Mouse (Mus musculus) neural tube, embryonic 15.5 days (tissue): ENCODE data around the gene Fam181a. TPM values are rescaled to one million over a fixed set of nuclear protein-coding genes. Genes with fewer than 3 reads are reported as not detected.
A peak's percentile ranks its signal among the peaks of the same experiment; 100 is the strongest.

Source experiments
- ATAC-seq: fragments of 200-750 bp; cut with Nextera tagmentation; 2 replicates; pipeline ENCODE4 v1.8.0; 2017; ENCODE audit warnings: mild to moderate bottlenecking, moderate TSS enrichment, moderate library complexity; ENCODE audit not compliant: low FRiP score
- H3K27ac ChIP-seq: fragments of 300-500 bp; sonication (generic); replicated peaks from 2 replicates; pipeline ENCODE4 v1.5.1; 2015; ENCODE audit warnings: mild to moderate bottlenecking, inconsistent platforms
- H3K27me3 ChIP-seq: fragments of 300-500 bp; sonication (generic); replicated peaks from 2 replicates; pipeline ENCODE4 v1.6.1; 2015; ENCODE audit warnings: inconsistent platforms
- H3K36me3 ChIP-seq: fragments of 300-500 bp; sonication (generic); 2 replicates; pipeline ENCODE4 v1.6.1; 2015; ENCODE audit warnings: inconsistent platforms
- H3K4me1 ChIP-seq: fragments of 300-500 bp; sonication (generic); 2 replicates; pipeline ENCODE4 v1.6.1; 2015; ENCODE audit warnings: inconsistent platforms
- H3K4me2 ChIP-seq: fragments of 300-500 bp; sonication (generic); 2 replicates; pipeline ENCODE4 v1.6.1; 2015; ENCODE audit warnings: inconsistent platforms, mild to moderate bottlenecking, moderate library complexity
- H3K4me3 ChIP-seq: fragments of 300-500 bp; sonication (generic); replicated peaks from 2 replicates; pipeline ENCODE4 v1.5.1; 2015; ENCODE audit warnings: mild to moderate bottlenecking, inconsistent platforms
- H3K9ac ChIP-seq: fragments of 300-500 bp; sonication (generic); replicated peaks from 2 replicates; pipeline ENCODE4 v1.6.1; 2015; ENCODE audit warnings: mild to moderate bottlenecking, inconsistent platforms
- H3K9me3 ChIP-seq: fragments of 300-500 bp; sonication (generic); replicated peaks from 2 replicates; pipeline ENCODE4 v1.6.1; 2016; ENCODE audit warnings: inconsistent platforms
- WGBS: fragments of 180-500 bp; shearing (Covaris S2); methylation state at CpG from one replicate; pipeline ENCODE4 v1.1.7; 2015; ENCODE audit warnings: mixed read lengths; 5-methylcytosine and 5-hydroxymethylcytosine counted together
- polyA plus RNA-seq: library from polyadenylated mRNA; unstranded; fragments of >200 nt; fragmentation: Nextera tagmentation; extraction: Ambion mirVana; gene quantifications from 2 replicates; pipeline ENCODE4 v1.2.1, GENCODE M21; 2015

Fam181a gene
- polyA plus RNA-seq, 1 experiment from 2014 or later, result 6.9 TPM

DNA sequence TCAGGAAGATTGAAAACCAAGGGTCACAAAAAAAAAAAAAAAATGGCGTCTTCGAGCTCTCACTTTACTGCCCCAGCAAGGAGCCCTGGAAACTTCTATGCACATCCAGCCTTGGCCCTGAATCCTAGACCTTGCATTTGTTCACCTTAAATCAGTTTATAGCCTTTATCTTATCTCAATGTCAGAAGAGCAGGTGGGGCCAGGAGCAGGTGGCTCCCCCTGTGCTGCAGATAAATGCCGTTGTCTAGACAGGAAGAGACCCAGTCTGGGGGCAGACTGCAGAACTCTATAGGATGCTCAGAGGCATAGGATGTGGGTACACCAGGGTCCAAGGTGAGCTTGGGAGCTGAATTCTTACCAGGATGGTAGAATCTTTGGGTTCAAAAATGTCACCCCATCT, 18.4 kb upstream of the Fam181a start:
- 88% methylated on average over 3 of the region's 3 CpGs for WGBS
- ATAC-seq, result no peak
- H3K4me2 ChIP-seq, result no peak overlapping the region

GRCm38 (mm10) chr12:103296292-103296691, 14.5 kb upstream of the Fam181a start:
- Histone ChIP-seq H3K4me1 (peaks cover 11% of the 10 kb centered on the region; the same call in 1 of the 2 replicates), H3K4me2 (no peak overlapping the region), H3K27ac (0 out of 2 replicates have a peak overlapping the region, but pooled peaks have one; percentile 9), H3K36me3 (no peaks in the 10 kb centered on the region), H3K9ac (no peak overlapping the region), H3K27me3 (no peaks in the 10 kb centered on the region), H3K4me3 (no peak overlapping the region), H3K9me3 (no peaks in the 10 kb centered on the region)
- WGBS, result 7% methylated on average over 4 of the region's 4 CpGs
- ATAC-seq, result peak; percentile 21; the same call in 1 of the 2 replicates

More for the DNA sequence above, 18.4 kb upstream of the Fam181a start:
- H3K9me3 ChIP-seq, result no peaks in the 10 kb centered on the region
- no peak overlapping the region for H3K27ac ChIP-seq
- peaks cover 8% of the 10 kb centered on the region; the same call in 1 of the 2 replicates for H3K4me1 ChIP-seq
- no peaks in the 10 kb centered on the region for H3K36me3 ChIP-seq
- H3K4me3 ChIP-seq, result no peak overlapping the region
- H3K27me3 ChIP-seq, result no peaks in the 10 kb centered on the region
- H3K9ac ChIP-seq, result no peak overlapping the region

DNA sequence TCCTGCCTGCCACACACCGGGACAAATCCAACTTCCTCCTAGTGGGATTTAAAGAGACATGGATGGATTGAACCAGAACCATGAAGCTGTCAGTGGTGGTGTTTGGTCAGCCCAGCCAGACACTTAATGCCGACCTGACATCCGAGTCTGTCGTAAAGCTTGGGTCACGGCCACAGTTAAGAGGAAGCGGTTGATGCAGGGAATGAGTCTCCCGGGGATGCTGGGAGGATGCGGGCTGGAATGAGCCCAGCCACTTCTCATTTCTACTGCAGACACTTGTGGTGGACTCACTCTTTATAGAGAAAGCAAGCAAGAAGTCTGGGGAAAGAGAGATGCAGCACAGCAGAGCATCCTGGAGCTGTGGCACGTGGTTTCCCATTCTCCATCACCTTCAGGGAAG, 10.3 kb upstream of the Fam181a start:
- Histone ChIP-seq H3K27me3 (no peaks in the 10 kb centered on the region), H3K4me1 (peaks cover 11% of the 10 kb centered on the region; the same call in 1 of the 2 replicates), H3K27ac (no peak overlapping the region), H3K4me2 (no peak overlapping the region), H3K4me3 (no peak overlapping the region), H3K9me3 (no peaks in the 10 kb centered on the region), H3K9ac (no peak overlapping the region), H3K36me3 (no peaks in the 10 kb centered on the region)
- 46% methylated on average over 9 of the region's 9 CpGs for WGBS
- ATAC-seq, result no peak

DNA sequence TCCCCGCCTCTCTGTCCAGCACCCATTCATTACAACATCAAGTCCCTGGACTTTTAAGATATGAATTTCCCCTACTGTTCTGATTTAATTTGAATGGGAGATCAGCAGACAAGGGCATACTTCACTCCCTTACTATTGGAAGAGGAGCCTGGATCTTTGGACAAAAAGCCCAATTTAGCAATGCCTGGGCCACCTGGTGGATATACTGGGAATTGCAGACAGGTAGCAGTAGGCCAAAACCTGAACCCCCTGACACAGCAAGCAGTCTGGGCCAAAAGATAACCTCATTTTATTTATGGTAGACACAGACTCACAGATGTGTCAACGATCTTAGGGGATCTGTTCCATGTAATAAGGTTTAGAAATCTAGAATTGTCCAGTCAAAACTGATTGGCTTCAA, 9.1 kb upstream of the Fam181a start:
- no peak for ATAC-seq
- 0 out of 2 replicates have a peak, but pooled peaks cover 5% of the 10 kb centered on the region for H3K4me1 ChIP-seq
- no peak overlapping the region for H3K4me3 ChIP-seq
- H3K9ac ChIP-seq, result no peak overlapping the region
- no peak overlapping the region for H3K4me2 ChIP-seq
- no peak overlapping the region for H3K27ac ChIP-seq
- H3K9me3 ChIP-seq, result no peaks in the 10 kb centered on the region
- no peaks in the 10 kb centered on the region for H3K27me3 ChIP-seq
- 59% methylated on average over 2 of the region's 2 CpGs for WGBS
- no peaks in the 10 kb centered on the region for H3K36me3 ChIP-seq

DNA sequence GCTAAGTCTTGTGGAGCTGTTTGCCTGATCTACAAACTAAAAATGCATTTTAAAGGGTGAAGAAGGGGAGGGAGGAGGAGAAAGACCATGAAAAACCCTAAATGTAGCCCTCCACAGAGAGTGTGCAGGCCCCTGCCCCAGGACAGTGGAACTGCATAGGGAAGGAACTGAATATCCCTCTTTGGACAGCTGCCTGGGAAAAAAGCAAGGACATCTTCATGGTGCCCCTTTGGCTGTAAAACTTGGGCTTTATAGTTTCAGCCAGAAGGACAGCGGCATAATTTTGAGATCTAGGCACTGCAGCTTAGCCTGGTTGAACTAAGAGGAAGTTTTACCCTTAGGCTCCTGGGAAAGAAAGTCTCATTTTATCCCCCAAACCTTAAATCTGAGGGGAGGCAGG, 7.8 kb upstream of the Fam181a start:
- 93% methylated on average over 1 of the region's 1 CpGs for WGBS
- 0 out of 2 replicates have a peak, but pooled peaks cover 5% of the 10 kb centered on the region for H3K4me1 ChIP-seq
- no peaks in the 10 kb centered on the region for H3K9me3 ChIP-seq
- H3K4me2 ChIP-seq, result no peak overlapping the region
- no peak overlapping the region for H3K9ac ChIP-seq
- H3K36me3 ChIP-seq, result no peaks in the 10 kb centered on the region
- no peak overlapping the region for H3K27ac ChIP-seq
- no peak overlapping the region for H3K4me3 ChIP-seq
- H3K27me3 ChIP-seq, result no peaks in the 10 kb centered on the region
- no peak for ATAC-seq

DNA sequence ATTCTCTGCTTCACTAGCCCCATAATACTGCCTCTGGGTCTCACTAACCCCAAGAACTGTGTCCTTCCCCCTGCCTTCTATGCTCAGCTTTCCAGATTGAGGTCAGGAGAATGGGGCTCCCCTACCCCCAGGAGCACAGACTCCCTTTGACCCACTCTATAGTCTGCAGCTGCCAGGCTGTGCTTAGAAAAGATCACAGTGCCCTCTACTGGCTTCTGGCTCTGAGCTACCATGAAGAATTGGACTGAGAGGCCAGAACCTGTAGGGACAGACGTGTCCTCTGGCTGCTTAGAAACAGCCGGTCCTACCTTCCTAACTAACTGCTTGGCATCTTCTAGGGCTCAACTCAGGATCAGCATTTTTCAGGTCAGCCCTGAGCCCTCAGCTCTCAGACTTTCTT, 4.6 kb upstream of the Fam181a start:
- no peaks in the 10 kb centered on the region for H3K9me3 ChIP-seq
- H3K9ac ChIP-seq, result no peak overlapping the region
- H3K27ac ChIP-seq, result no peak overlapping the region
- peak; percentile 68; the same call in 1 of the 2 replicates for ATAC-seq
- 47% methylated on average over 2 of the region's 2 CpGs for WGBS
- no peak overlapping the region for H3K4me3 ChIP-seq
- no peaks in the 10 kb centered on the region for H3K27me3 ChIP-seq
- 0 out of 2 replicates have a peak, but pooled peaks cover 2% of the 10 kb centered on the region for H3K4me1 ChIP-seq
- no peaks in the 10 kb centered on the region for H3K36me3 ChIP-seq
- no peak overlapping the region for H3K4me2 ChIP-seq

GRCm38 (mm10) chr12:103306720-103307119, 4.1 kb upstream of the Fam181a start:
- WGBS, result 29% methylated on average over 3 of the region's 3 CpGs
- Histone ChIP-seq H3K9ac (no peak overlapping the region), H3K4me1 (0 out of 2 replicates have a peak, but pooled peaks cover 2% of the 10 kb centered on the region), H3K27me3 (no peaks in the 10 kb centered on the region), H3K36me3 (no peaks in the 10 kb centered on the region), H3K9me3 (no peaks in the 10 kb centered on the region), H3K4me2 (no peak overlapping the region), H3K27ac (no peak overlapping the region), H3K4me3 (no peak overlapping the region)
- ATAC-seq, result no peak

DNA sequence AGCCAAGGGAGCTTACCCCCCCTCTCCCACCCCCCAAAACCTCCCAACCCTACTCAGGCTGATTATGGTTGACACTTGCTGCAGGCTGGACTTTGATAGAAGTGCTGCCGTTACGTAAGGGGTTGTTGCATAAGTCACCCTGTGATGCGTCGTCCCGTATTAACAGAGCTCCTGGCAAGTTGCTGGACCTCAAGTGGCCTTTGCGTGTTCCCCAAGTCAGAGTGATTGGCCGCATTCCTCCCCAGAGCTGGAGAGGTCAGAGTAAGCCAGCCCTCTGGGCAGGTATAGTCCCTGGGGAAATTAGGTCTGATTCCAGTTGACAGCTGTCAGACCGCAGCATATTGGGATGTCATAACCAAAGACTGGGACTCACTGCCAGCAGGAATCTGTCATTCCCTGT, 1.1 kb downstream of the Fam181a start:
- peaks cover 41% of the 10 kb centered on the region for H3K4me1 ChIP-seq
- no peak overlapping the region for H3K9ac ChIP-seq
- H3K27me3 ChIP-seq, result peaks cover 8% of the 10 kb centered on the region; the same call in 1 of the 2 replicates
- H3K4me3 ChIP-seq, result no peak overlapping the region
- no peak overlapping the region for H3K4me2 ChIP-seq
- H3K27ac ChIP-seq, result no peak overlapping the region
- no peak for ATAC-seq
- no peaks in the 10 kb centered on the region for H3K36me3 ChIP-seq
- no peaks in the 10 kb centered on the region for H3K9me3 ChIP-seq
- 91% methylated on average over 8 of the region's 8 CpGs for WGBS

GRCm38 (mm10) chr12:103313274-103313673, 2.5 kb downstream of the Fam181a start:
- peaks cover 8% of the 10 kb centered on the region; the same call in 1 of the 2 replicates for H3K27me3 ChIP-seq
- H3K36me3 ChIP-seq, result no peaks in the 10 kb centered on the region
- H3K4me3 ChIP-seq, result no peak overlapping the region
- H3K4me1 ChIP-seq, result peaks cover 41% of the 10 kb centered on the region
- 40% methylated on average over 6 of the region's 6 CpGs for WGBS
- H3K9ac ChIP-seq, result no peak overlapping the region
- ATAC-seq, result 0 out of 2 replicates have a peak, but pooled peaks have one; percentile 3
- peak overlapping the region; percentile 58 for H3K4me2 ChIP-seq
- H3K27ac ChIP-seq, result peak overlapping the region; percentile 83
- H3K9me3 ChIP-seq, result no peaks in the 10 kb centered on the region

DNA sequence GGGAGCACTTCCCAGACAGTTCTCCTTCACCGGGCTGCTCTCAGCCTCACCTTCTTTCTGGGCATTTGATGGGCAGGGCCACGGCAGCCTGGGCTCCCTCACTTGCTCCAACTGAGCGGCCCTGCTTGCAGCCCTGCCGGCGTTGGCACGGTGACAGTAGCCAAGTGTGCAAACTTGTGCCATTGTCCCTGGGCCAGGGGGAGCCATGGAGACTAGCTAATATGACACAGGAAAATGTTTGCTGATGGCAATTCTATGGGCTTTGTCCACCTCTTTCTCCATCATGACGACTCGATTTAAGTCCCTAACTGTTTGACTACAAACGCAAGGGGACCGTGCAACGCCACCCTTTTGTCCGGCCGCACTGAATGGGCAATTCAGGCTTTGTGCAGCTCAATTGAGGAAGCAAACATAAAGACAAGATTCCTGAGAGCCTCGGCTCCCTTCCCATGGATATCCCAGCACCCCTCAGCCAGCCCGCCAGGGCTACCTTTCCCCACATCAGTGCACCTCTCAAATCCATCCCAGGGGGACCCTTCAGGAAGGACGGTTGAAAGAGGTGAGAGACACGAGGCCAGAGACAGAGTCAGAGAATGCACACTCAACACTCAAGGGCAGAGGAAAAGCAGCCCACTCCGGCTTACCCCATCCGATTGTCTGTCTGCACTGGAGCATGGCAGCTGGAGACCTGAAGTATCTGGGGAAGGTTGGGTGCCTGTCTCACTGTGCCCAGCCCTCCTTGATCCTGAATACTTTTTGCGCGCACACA, 3.3 kb downstream of the Fam181a start:
- H3K4me2 ChIP-seq, result peak overlapping the region; percentile 58
- 17% methylated on average over 21 of the region's 21 CpGs for WGBS
- no peaks in the 10 kb centered on the region for H3K9me3 ChIP-seq
- no peak overlapping the region for H3K4me3 ChIP-seq
- H3K9ac ChIP-seq, result no peak overlapping the region
- peak; percentile 61 for ATAC-seq
- H3K27ac ChIP-seq, result peak overlapping the region; percentile 83
- H3K27me3 ChIP-seq, result peaks cover 8% of the 10 kb centered on the region; the same call in 1 of the 2 replicates
- no peaks in the 10 kb centered on the region for H3K36me3 ChIP-seq
- peaks cover 41% of the 10 kb centered on the region for H3K4me1 ChIP-seq

- Histone ChIP-seq H3K27me3 (peaks cover 8% of the 10 kb centered on the region; the same call in 1 of the 2 replicates), H3K36me3 (no peaks in the 10 kb centered on the region), H3K9me3 (no peaks in the 10 kb centered on the region), H3K9ac (peak overlapping the region; percentile 38; the same call in 1 of the 2 replicates), H3K4me1 (peaks cover 41% of the 10 kb centered on the region), H3K4me3 (peak overlapping the region; percentile 30), H3K4me2 (peak overlapping the region; percentile 58), H3K27ac (peak overlapping the region; percentile 83)
- ATAC-seq, result peak; percentile 78
- WGBS, result 1% methylated on average over 25 of the region's 25 CpGs
Measured at GRCm38 (mm10) chr12:103314640-103315361, 4.0 kb downstream of the Fam181a start.
